Mouse (Mus musculus) liver, postnatal 0 days (tissue): ENCODE measurements around the gene Gm11937.

ENCODE experiments used
- CTCF ChIP-seq: sonication (generic); IDR thresholded peaks from 2 replicates; pipeline ENCODE4 v1.5.1; 2016; ENCODE audit warnings: antibody characterized with exemption, low read depth
- EP300 ChIP-seq: IDR thresholded peaks from 2 replicates; pipeline ENCODE4 v1.6.1; 2016; ENCODE audit warnings: antibody characterized with exemption, low read depth, mild to moderate bottlenecking

DNA sequence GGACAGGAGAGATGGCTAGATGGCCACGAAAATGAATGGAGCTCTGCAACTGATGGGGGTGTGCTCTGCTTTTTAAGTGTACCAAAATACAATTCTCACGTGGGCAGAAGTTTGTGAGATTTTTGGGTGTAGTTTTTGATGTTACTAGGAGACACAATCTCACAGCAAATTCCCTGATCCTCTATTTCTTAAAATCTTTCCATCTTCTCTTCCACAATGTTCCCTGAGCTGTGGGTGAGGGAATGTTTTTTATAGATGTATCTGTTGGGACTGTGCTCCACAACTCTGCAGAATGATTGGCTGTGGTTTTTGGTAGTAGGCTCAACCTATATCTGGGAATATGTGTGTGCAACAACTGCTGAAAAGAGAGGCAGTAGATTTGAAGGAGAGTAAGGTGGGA, 23.3 kb upstream of the Gm11937 start:
- TF ChIP-seq EP300 = no peak
- no peak for TF ChIP-seq CTCF
